Mouse (Mus musculus) brain, embryonic 14.5 days (tissue): ENCODE data around the gene Eef1b2.

Source experiments
- CTCF ChIP-seq: fragments of 200-500 bp; IDR thresholded peaks from 2 replicates; pipeline ENCODE4 v1.5.1; 2012; ENCODE audit warnings: inconsistent platforms, mild to moderate bottlenecking, moderate library complexity, borderline replicate concordance; ENCODE audit not compliant: insufficient read depth, insufficient read length; ENCODE audit errors: extremely low read depth
- POLR2A ChIP-seq: fragments of 200-500 bp; IDR thresholded peaks from 2 replicates; pipeline ENCODE4 v1.6.1; 2012; ENCODE audit warnings: mild to moderate bottlenecking, inconsistent platforms, borderline replicate concordance; ENCODE audit not compliant: poor library complexity, insufficient read depth, insufficient read length, severe bottlenecking; ENCODE audit errors: extremely low read depth

DNA sequence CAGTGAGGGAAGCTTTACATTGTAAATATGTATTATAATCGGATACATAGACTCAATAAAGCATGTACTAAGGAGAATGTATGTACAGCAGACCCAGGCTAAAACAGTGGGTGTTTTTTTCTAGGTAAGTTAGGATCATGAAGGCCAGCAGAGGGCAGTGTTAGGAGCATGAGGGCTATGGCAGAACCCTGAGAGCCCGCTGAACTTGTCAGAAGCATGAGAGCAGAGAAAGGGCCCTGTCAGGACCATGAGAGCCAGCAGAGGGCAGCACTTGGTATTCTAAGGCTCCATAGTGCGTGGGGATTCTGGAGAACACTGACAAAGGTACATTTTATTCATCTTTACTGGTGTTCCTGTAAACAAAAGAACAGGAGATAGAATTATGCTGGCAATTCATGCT, 4.4 kb downstream of the Eef1b2 start:
- TF ChIP-seq POLR2A (no peak), CTCF (peak; percentile 97)
